Mouse (Mus musculus): ENCODE results near the gene Paqr9. TPM values are rescaled to one million over a fixed set of nuclear protein-coding genes. Genes with fewer than 3 reads are reported as not detected.
A peak's percentile ranks its signal among the peaks of the same experiment; 100 is the strongest.

Gene Paqr9
- total RNA-seq, 2 experiments from 2014 or later = 35.8 to 36.2 TPM

- no peak for TF ChIP-seq CTCF (IDR thresholded peaks at IDR 0.05)
- H3K27ac ChIP-seq = no peak overlapping the region
- no peak for DNase-seq (ENCODE audit: extremely low spot score in 1 of 2, low spot score in 2 of 2)
- H3K4me3 ChIP-seq = no peak overlapping the region
- intact Hi-C loops (cut with DNase I) = no loop called here
Observed at GRCm38 (mm10) chr9:95549626-95550411, 9.6 kb upstream of the Paqr9 start.

- Histone ChIP-seq H3K4me3 (no peak overlapping the region), H3K27ac (no peak overlapping the region)
- DNase-seq (ENCODE audit: extremely low spot score in 1 of 2, low spot score in 2 of 2) = no peak
- intact Hi-C loops (cut with DNase I) = no loop called here
- TF ChIP-seq CTCF (IDR thresholded peaks at IDR 0.05) = no peak
Observed at GRCm38 (mm10) chr9:95550856-95551774, 8.3 kb upstream of the Paqr9 start.

- intact Hi-C loops (cut with DNase I) = no loop called here
- peak; percentile 24 to 39 for DNase-seq (ENCODE audit: extremely low spot score in 1 of 2, low spot score in 2 of 2)
Observed at GRCm38 (mm10) chr9:95552175-95552705, 7.2 kb upstream of the Paqr9 start.

GRCm38 (mm10) chr9:95554231-95555221, 4.9 kb upstream of the Paqr9 start:
- TF ChIP-seq CTCF (IDR thresholded peaks at IDR 0.05) = no peak
- intact Hi-C loops (cut with DNase I) = no loop called here
- Histone ChIP-seq H3K27ac (no peak overlapping the region), H3K4me3 (no peak overlapping the region)
- DNase-seq (ENCODE audit: extremely low spot score in 1 of 2, low spot score in 2 of 2) = no peak

More at GRCm38 (mm10) chr9:95552175-95552705, 7.2 kb upstream of the Paqr9 start:
- no peak for TF ChIP-seq CTCF (IDR thresholded peaks at IDR 0.05)
- no peak overlapping the region for H3K27ac ChIP-seq
- no peak overlapping the region for H3K4me3 ChIP-seq

GRCm38 (mm10) chr9:95555233-95555740, 4.2 kb upstream of the Paqr9 start:
- Histone ChIP-seq H3K27ac (no peak overlapping the region), H3K4me3 (no peak overlapping the region)
- no peak for DNase-seq (ENCODE audit: extremely low spot score in 1 of 2, low spot score in 2 of 2)
- intact Hi-C loops (cut with DNase I) = no loop called here
- no peak for TF ChIP-seq CTCF (IDR thresholded peaks at IDR 0.05)

- intact Hi-C loops (cut with DNase I) = no loop called here
- no peak for TF ChIP-seq CTCF (IDR thresholded peaks at IDR 0.05)
Observed at GRCm38 (mm10) chr9:95556067-95556512, 3.4 kb upstream of the Paqr9 start.

GRCm38 (mm10) chr9:95557722-95558121, 1.7 kb upstream of the Paqr9 start:
- no peak for TF ChIP-seq CTCF (IDR thresholded peaks at IDR 0.05)
- Histone ChIP-seq H3K4me3 (no peak overlapping the region), H3K27ac (no peak overlapping the region)
- no peak for DNase-seq (ENCODE audit: extremely low spot score in 1 of 2, low spot score in 2 of 2)
- intact Hi-C loops (cut with DNase I) = loop anchor here (2.0 kb wide), 1 partner anchor 45 kb away; no protein-coding TSS in a partner anchor

More at GRCm38 (mm10) chr9:95556067-95556512, 3.4 kb upstream of the Paqr9 start:
- no peak for DNase-seq (ENCODE audit: extremely low spot score in 1 of 2, low spot score in 2 of 2)
- no peak overlapping the region for H3K4me3 ChIP-seq
- H3K27ac ChIP-seq = no peak overlapping the region

- no peak for DNase-seq (ENCODE audit: extremely low spot score in 1 of 2, low spot score in 2 of 2)
- H3K4me3 ChIP-seq = peak overlapping the region; percentile 64
- intact Hi-C loops (cut with DNase I) = loop anchor here (2.0 kb wide), 1 partner anchor 46 kb away; no protein-coding TSS in a partner anchor
- no peak for TF ChIP-seq CTCF (IDR thresholded peaks at IDR 0.05)
- H3K27ac ChIP-seq = peak overlapping the region; percentile 90
Observed at GRCm38 (mm10) chr9:95558726-95559058, 765 bp upstream of the Paqr9 start.

GRCm38 (mm10) chr9:95559936-95560735, 679 bp downstream of the Paqr9 start:
- intact Hi-C loops (cut with DNase I) = loop anchor here (2.0 kb wide), 1 partner anchor 47 kb away; no protein-coding TSS in a partner anchor

GRCm38 (mm10) chr9:95564047-95564446, 4.6 kb downstream of the Paqr9 start:
- no peak overlapping the region for H3K4me3 ChIP-seq
- no peak overlapping the region for H3K27ac ChIP-seq
- no peak for TF ChIP-seq CTCF (IDR thresholded peaks at IDR 0.05)
- DNase-seq (ENCODE audit: extremely low spot score in 1 of 2, low spot score in 2 of 2) = no peak
- intact Hi-C loops (cut with DNase I) = no loop called here

More at GRCm38 (mm10) chr9:95559936-95560735, 679 bp downstream of the Paqr9 start:
- DNase-seq (ENCODE audit: extremely low spot score in 1 of 2, low spot score in 2 of 2) = peak; percentile 71 to 75
- Histone ChIP-seq H3K4me3 (peak overlapping the region; percentile 67), H3K27ac (peak overlapping the region; percentile 82)
- no peak for TF ChIP-seq CTCF (IDR thresholded peaks at IDR 0.05)

Measured in left cerebral cortex, adult 2 months (tissue).